Mouse (Mus musculus) myocyte (in vitro differentiated cells): ENCODE data around the gene Cldn10. TPM values are rescaled to one million over a fixed set of nuclear protein-coding genes. Genes with fewer than 3 reads are reported as not detected.

Experiments
- H3K27me3 ChIP-seq: one replicate; pipeline ENCODE4 v1.6.1; 2011; ENCODE audit not compliant: control insufficient read depth, insufficient read depth, insufficient read length
- H3K36me3 ChIP-seq: one replicate; pipeline ENCODE4 v1.6.1; 2011; ENCODE audit not compliant: control insufficient read depth, insufficient read depth
- H3K4me2 ChIP-seq: one replicate; pipeline ENCODE4 v1.6.1; 2011; ENCODE audit warnings: low read depth, control low read depth
- H3K4me3 ChIP-seq: one replicate; pipeline ENCODE4 v1.5.1; 2011; ENCODE audit warnings: mild to moderate bottlenecking, control low read depth, moderate library complexity
- H3K79me2 ChIP-seq: one replicate; pipeline ENCODE4 v1.6.1; 2011; ENCODE audit not compliant: control insufficient read depth, insufficient read depth
- H3ac ChIP-seq: one replicate; pipeline ENCODE4 v1.6.1; 2011; ENCODE audit not compliant: control insufficient read depth, insufficient read length
- CEBPB ChIP-seq: IDR thresholded peaks from 2 replicates; pipeline ENCODE4 v1.6.1; 2011; ENCODE audit warnings: mild to moderate bottlenecking, moderate library complexity; ENCODE audit not compliant: poor library complexity, insufficient read depth, severe bottlenecking
- E2F4 ChIP-seq: IDR thresholded peaks from one replicate; pipeline ENCODE4 v1.6.1; 2011; ENCODE audit warnings: mild to moderate bottlenecking, control low read depth, moderate library complexity; ENCODE audit not compliant: insufficient read depth
- MAX ChIP-seq: IDR thresholded peaks from one replicate; pipeline ENCODE4 v1.6.1; 2011; ENCODE audit warnings: low read depth, mild to moderate bottlenecking, control low read depth
- MYOD1 ChIP-seq, 3 experiments: IDR thresholded peaks; one replicate each; pipeline ENCODE4 v1.6.1; 2011; ENCODE audit warnings: control low read depth in 2 of 3, low read depth in 2 of 3, mild to moderate bottlenecking in 2 of 3, moderate library complexity in 1 of 3; ENCODE audit not compliant: insufficient read length in 2 of 3, control insufficient read depth in 1 of 3
- MYOG ChIP-seq, 3 experiments: IDR thresholded peaks; one replicate each; pipeline ENCODE4 v1.6.1; 2011; ENCODE audit warnings: control low read depth in 2 of 3, low read depth in 2 of 3, mild to moderate bottlenecking in 2 of 3; ENCODE audit not compliant: insufficient read length in 2 of 3, control insufficient read depth in 1 of 3, insufficient read depth in 1 of 3
- POLR2A ChIP-seq: IDR thresholded peaks from one replicate; pipeline ENCODE4 v1.6.1; 2011; ENCODE audit warnings: low read depth, mild to moderate bottlenecking, control low read depth, moderate library complexity; ENCODE audit not compliant: insufficient read length
- POLR2AphosphoS2 ChIP-seq: IDR thresholded peaks from one replicate; pipeline ENCODE4 v1.6.1; 2011; ENCODE audit warnings: low read depth, control low read depth; ENCODE audit not compliant: insufficient read length
- REST ChIP-seq: IDR thresholded peaks from one replicate; pipeline ENCODE4 v1.6.1; 2011; ENCODE audit warnings: mild to moderate bottlenecking, control low read depth, moderate library complexity; ENCODE audit not compliant: insufficient read depth, insufficient read length
- SRF ChIP-seq: IDR thresholded peaks from one replicate; pipeline ENCODE4 v1.6.1; 2011; ENCODE audit warnings: low read depth; ENCODE audit not compliant: control insufficient read depth, insufficient read length
- TCF12 ChIP-seq: IDR thresholded peaks from one replicate; pipeline ENCODE4 v1.6.1; 2011; ENCODE audit warnings: mild to moderate bottlenecking, control low read depth; ENCODE audit not compliant: poor library complexity, insufficient read depth, severe bottlenecking
- TCF3 ChIP-seq: IDR thresholded peaks from one replicate; pipeline ENCODE4 v1.6.1; 2011; ENCODE audit warnings: low read depth, control low read depth; ENCODE audit not compliant: insufficient read length
- USF1 ChIP-seq: IDR thresholded peaks from one replicate; pipeline ENCODE4 v1.6.1; 2011; ENCODE audit warnings: low read depth, mild to moderate bottlenecking, control low read depth, moderate library complexity
- polyA plus RNA-seq: library from polyadenylated mRNA; unstranded; fragments of >200 nt; fragmentation: generic; extraction: Trizol; gene quantifications from one replicate; pipeline ENCODE4 v1.2.1, GENCODE M21; 2012; ENCODE audit warnings: missing spikeins

The Cldn10 gene
- polyA plus RNA-seq, 1 experiment, result not detected

GRCm38 (mm10) chr14:118820111-118820510 is 32.4 kb downstream of the Cldn10 start:
- Histone ChIP-seq H3K4me3 (no peak overlapping the region), H3K79me2 (no peaks in the 10 kb centered on the region), H3K4me2 (peak overlapping the region; percentile 10), H3ac (no peak overlapping the region), H3K27me3 (no peaks in the 10 kb centered on the region), H3K36me3 (no peaks in the 10 kb centered on the region)
- no peak for TF ChIP-seq REST
- TF ChIP-seq MYOG (IDR thresholded peaks at IDR 0.05; ENCODE audit: control insufficient read depth in 1 of 3, insufficient read depth in 1 of 3, insufficient read length in 2 of 3, low read depth in 2 of 3), result no peak
- TF ChIP-seq POLR2AphosphoS2, result no peak
- no peak for TF ChIP-seq USF1
- TF ChIP-seq MYOD1 (IDR thresholded peaks at IDR 0.05; ENCODE audit: control insufficient read depth in 1 of 3, insufficient read length in 2 of 3, low read depth in 2 of 3), result no peak
- TF ChIP-seq MAX, result no peak
- no peak for TF ChIP-seq E2F4
- TF ChIP-seq SRF, result no peak
- no peak for TF ChIP-seq POLR2A
- no peak for TF ChIP-seq CEBPB
- no peak for TF ChIP-seq TCF12
- TF ChIP-seq TCF3, result no peak

GRCm38 (mm10) chr14:118822816-118823215 is 35.1 kb downstream of the Cldn10 start:
- H3ac ChIP-seq, result no peak overlapping the region
- H3K4me2 ChIP-seq, result no peak overlapping the region
- no peaks in the 10 kb centered on the region for H3K36me3 ChIP-seq
- H3K79me2 ChIP-seq, result no peaks in the 10 kb centered on the region
- no peaks in the 10 kb centered on the region for H3K27me3 ChIP-seq
- TF ChIP-seq TCF3 (no peak), MAX (no peak), TCF12 (no peak), POLR2AphosphoS2 (no peak), SRF (no peak), MYOD1 (IDR thresholded peaks at IDR 0.05; ENCODE audit: control insufficient read depth in 1 of 3, insufficient read length in 2 of 3, low read depth in 2 of 3) (no peak), MYOG (IDR thresholded peaks at IDR 0.05; ENCODE audit: control insufficient read depth in 1 of 3, insufficient read depth in 1 of 3, insufficient read length in 2 of 3, low read depth in 2 of 3) (no peak), USF1 (no peak), CEBPB (no peak), REST (no peak), POLR2A (no peak), E2F4 (no peak)
- no peak overlapping the region for H3K4me3 ChIP-seq

- Histone ChIP-seq H3ac (no peak overlapping the region), H3K27me3 (no peaks in the 10 kb centered on the region)
- TF ChIP-seq SRF, result no peak
- TF ChIP-seq POLR2AphosphoS2, result no peak
- TF ChIP-seq REST, result no peak
- TF ChIP-seq CEBPB, result no peak
- no peak for TF ChIP-seq MAX
- no peak for TF ChIP-seq E2F4
- no peak for TF ChIP-seq MYOD1 (IDR thresholded peaks at IDR 0.05; ENCODE audit: control insufficient read depth in 1 of 3, insufficient read length in 2 of 3, low read depth in 2 of 3)
- no peak for TF ChIP-seq MYOG (IDR thresholded peaks at IDR 0.05; ENCODE audit: control insufficient read depth in 1 of 3, insufficient read depth in 1 of 3, insufficient read length in 2 of 3, low read depth in 2 of 3)
- no peak for TF ChIP-seq TCF3
- no peak for TF ChIP-seq USF1
- TF ChIP-seq TCF12, result no peak
- TF ChIP-seq POLR2A, result no peak
These were observed 35.6 kb downstream of the Cldn10 start for GRCm38 (mm10) chr14:118823313-118823712.

GRCm38 (mm10) chr14:118826346-118826745 is 38.6 kb downstream of the Cldn10 start:
- Histone ChIP-seq H3K4me3 (no peak overlapping the region), H3K36me3 (no peaks in the 10 kb centered on the region), H3K79me2 (no peaks in the 10 kb centered on the region), H3K27me3 (no peaks in the 10 kb centered on the region), H3K4me2 (no peak overlapping the region), H3ac (no peak overlapping the region)
- TF ChIP-seq POLR2A, result no peak
- no peak for TF ChIP-seq MYOG (IDR thresholded peaks at IDR 0.05; ENCODE audit: control insufficient read depth in 1 of 3, insufficient read depth in 1 of 3, insufficient read length in 2 of 3, low read depth in 2 of 3)
- TF ChIP-seq REST, result no peak
- TF ChIP-seq TCF12, result no peak
- TF ChIP-seq MYOD1 (IDR thresholded peaks at IDR 0.05; ENCODE audit: control insufficient read depth in 1 of 3, insufficient read length in 2 of 3, low read depth in 2 of 3), result no peak
- TF ChIP-seq USF1, result no peak
- no peak for TF ChIP-seq MAX
- no peak for TF ChIP-seq POLR2AphosphoS2
- no peak for TF ChIP-seq CEBPB
- TF ChIP-seq SRF, result no peak
- TF ChIP-seq TCF3, result no peak
- TF ChIP-seq E2F4, result no peak

More at GRCm38 (mm10) chr14:118823313-118823712, 35.6 kb downstream of the Cldn10 start:
- Histone ChIP-seq H3K79me2 (no peaks in the 10 kb centered on the region), H3K36me3 (no peaks in the 10 kb centered on the region), H3K4me2 (no peak overlapping the region), H3K4me3 (no peak overlapping the region)
